Mouse (Mus musculus) midbrain, embryonic 16.5 days (tissue): Measurements from ENCODE around the gene Havcr1. TPM values are rescaled to one million over a fixed set of nuclear protein-coding genes. Genes with fewer than 3 reads are reported as not detected.
"Not testable (repeated sequence)": the region's sequence is repeated elsewhere in the genome, so short reads cannot be mapped to it uniquely, and the experiment has no call there.

ENCODE experiments used
- ATAC-seq: fragments of 200-750 bp; cut with Nextera tagmentation; 2 replicates; pipeline ENCODE4 v1.8.0; 2017; ENCODE audit warnings: moderate TSS enrichment
- H3K27ac ChIP-seq: fragments of 300-500 bp; sonication (generic); 2 replicates; pipeline ENCODE4 v1.5.1; 2014; ENCODE audit warnings: mild to moderate bottlenecking, low read length, mixed read lengths
- H3K27me3 ChIP-seq: fragments of 300-500 bp; sonication (generic); 2 replicates; pipeline ENCODE4 v1.6.1; 2014; ENCODE audit warnings: low read depth, low read length, mixed read lengths; ENCODE audit not compliant: control insufficient read depth, insufficient read depth
- H3K36me3 ChIP-seq: fragments of 300-500 bp; sonication (generic); 2 replicates; pipeline ENCODE4 v1.6.1; 2014; ENCODE audit warnings: mild to moderate bottlenecking, low read length, moderate library complexity, mixed read lengths; ENCODE audit not compliant: control insufficient read depth, insufficient read depth
- H3K4me1 ChIP-seq: fragments of 300-500 bp; sonication (generic); 2 replicates; pipeline ENCODE4 v1.6.1; 2014; ENCODE audit warnings: mild to moderate bottlenecking, low read length, mixed read lengths; ENCODE audit not compliant: control insufficient read depth, insufficient read depth
- H3K4me2 ChIP-seq: fragments of 300-500 bp; sonication (generic); 2 replicates; pipeline ENCODE4 v1.6.1; 2014; ENCODE audit warnings: mild to moderate bottlenecking, low read length, mixed read lengths
- H3K4me3 ChIP-seq: fragments of 300-500 bp; sonication (generic); 2 replicates; pipeline ENCODE4 v1.5.1; 2014; ENCODE audit warnings: low read depth, mild to moderate bottlenecking, low read length, moderate library complexity, mixed read lengths
- H3K9ac ChIP-seq: fragments of 300-500 bp; sonication (generic); 2 replicates; pipeline ENCODE4 v1.6.1; 2014; ENCODE audit warnings: low read depth, low read length, mixed read lengths
- H3K9me3 ChIP-seq: fragments of 300-500 bp; sonication (generic); replicated peaks from 2 replicates; pipeline ENCODE4 v1.6.1; 2014; ENCODE audit warnings: mild to moderate bottlenecking, low read length, mixed read lengths; ENCODE audit not compliant: control insufficient read depth, poor library complexity, severe bottlenecking
- WGBS: fragments of 180-500 bp; shearing (Covaris S2); extraction: QIAGEN DNeasy Blood & Tissue Kit; methylation state at CpG from one replicate; pipeline ENCODE4 v1.1.7; 2014; 5-methylcytosine and 5-hydroxymethylcytosine counted together
- polyA plus RNA-seq: library from polyadenylated mRNA; unstranded; fragments of >200 nt; fragmentation: Nextera tagmentation; extraction: Ambion mirVana; gene quantifications from 2 replicates; pipeline ENCODE4 v1.2.1, GENCODE M21; 2015

Gene Havcr1
- polyA plus RNA-seq, 1 experiment from 2014 or later, result not detected

GRCm38 (mm10) chr11:46733242-46733789 lies 1.6 kb upstream of the Havcr1 start:
- H3K9ac ChIP-seq, result no peak overlapping the region
- no peaks in the 10 kb centered on the region for H3K36me3 ChIP-seq
- ATAC-seq, result 0 out of 2 replicates have a peak, but pooled peaks have one; percentile 21
- H3K27me3 ChIP-seq, result no peaks in the 10 kb centered on the region
- H3K27ac ChIP-seq, result no peak overlapping the region
- no peak overlapping the region for H3K4me3 ChIP-seq
- 59% methylated on average over 6 of the region's 6 CpGs for WGBS
- no peak overlapping the region for H3K4me2 ChIP-seq
- H3K9me3 ChIP-seq, result no peaks in the 10 kb centered on the region
- H3K4me1 ChIP-seq, result no peaks in the 10 kb centered on the region

GRCm38 (mm10) chr11:46734617-46735016 lies 263 bp upstream of the Havcr1 start:
- no peaks in the 10 kb centered on the region for H3K4me1 ChIP-seq
- no peaks in the 10 kb centered on the region for H3K27me3 ChIP-seq

GRCm38 (mm10) chr11:46739501-46739900 lies 4.6 kb downstream of the Havcr1 start:
- H3K36me3 ChIP-seq, result no peaks in the 10 kb centered on the region
- no peaks in the 10 kb centered on the region for H3K27me3 ChIP-seq
- H3K9ac ChIP-seq, result no peak overlapping the region
- no peak overlapping the region for H3K4me3 ChIP-seq
- H3K4me1 ChIP-seq, result no peaks in the 10 kb centered on the region
- WGBS, result 92% methylated on average over 4 of the region's 4 CpGs
- H3K9me3 ChIP-seq, result no peaks in the 10 kb centered on the region
- ATAC-seq, result no peak
- no peak overlapping the region for H3K4me2 ChIP-seq
- no peak overlapping the region for H3K27ac ChIP-seq

More at GRCm38 (mm10) chr11:46734617-46735016, 263 bp upstream of the Havcr1 start:
- no peak for ATAC-seq
- Histone ChIP-seq H3K4me3 (no peak overlapping the region), H3K4me2 (no peak overlapping the region), H3K27ac (no peak overlapping the region), H3K9ac (no peak overlapping the region), H3K9me3 (no peaks in the 10 kb centered on the region), H3K36me3 (no peaks in the 10 kb centered on the region)
- 69% methylated on average over 1 of the region's 1 CpGs for WGBS

- Histone ChIP-seq H3K27ac (no peak overlapping the region), H3K4me1 (no peaks in the 10 kb centered on the region), H3K36me3 (no peaks in the 10 kb centered on the region), H3K27me3 (no peaks in the 10 kb centered on the region), H3K9me3 (no peaks in the 10 kb centered on the region), H3K9ac (no peak overlapping the region), H3K4me2 (no peak overlapping the region), H3K4me3 (no peak overlapping the region)
- WGBS, result 85% methylated on average over 4 of the region's 4 CpGs
- ATAC-seq, result no peak
Measured at GRCm38 (mm10) chr11:46740886-46741285, 6.0 kb downstream of the Havcr1 start.

- WGBS, result 82% methylated on average over 3 of the region's 3 CpGs
- Histone ChIP-seq H3K9me3 (no peaks in the 10 kb centered on the region), H3K9ac (no peak overlapping the region), H3K27me3 (no peaks in the 10 kb centered on the region), H3K27ac (no peak overlapping the region), H3K4me3 (no peak overlapping the region), H3K4me1 (no peaks in the 10 kb centered on the region), H3K4me2 (no peak overlapping the region), H3K36me3 (no peaks in the 10 kb centered on the region)
- ATAC-seq, result no peak
Measured at GRCm38 (mm10) chr11:46741716-46742115, 6.8 kb downstream of the Havcr1 start.

GRCm38 (mm10) chr11:46747996-46748395 lies 13.1 kb downstream of the Havcr1 start:
- Histone ChIP-seq H3K27ac (no peak overlapping the region), H3K4me2 (no peak overlapping the region), H3K9me3 (no peaks in the 10 kb centered on the region), H3K36me3 (no peaks in the 10 kb centered on the region), H3K4me1 (no peaks in the 10 kb centered on the region), H3K9ac (no peak overlapping the region), H3K4me3 (no peak overlapping the region), H3K27me3 (no peaks in the 10 kb centered on the region)
- no peak for ATAC-seq
- 61% methylated on average over 2 of the region's 2 CpGs for WGBS

GRCm38 (mm10) chr11:46753662-46754061 lies 18.8 kb downstream of the Havcr1 start:
- no peak overlapping the region for H3K27ac ChIP-seq
- 86% methylated on average over 2 of the region's 2 CpGs for WGBS
- no peak overlapping the region for H3K9ac ChIP-seq
- no peaks in the 10 kb centered on the region for H3K27me3 ChIP-seq
- H3K4me2 ChIP-seq, result no peak overlapping the region
- H3K4me3 ChIP-seq, result no peak overlapping the region
- no peak for ATAC-seq
- no peaks in the 10 kb centered on the region for H3K9me3 ChIP-seq
- H3K4me1 ChIP-seq, result no peaks in the 10 kb centered on the region
- H3K36me3 ChIP-seq, result no peaks in the 10 kb centered on the region

- Histone ChIP-seq H3K4me2 (no peak overlapping the region), H3K4me1 (no peaks in the 10 kb centered on the region), H3K9ac (no peak overlapping the region), H3K27me3 (no peaks in the 10 kb centered on the region), H3K27ac (no peak overlapping the region), H3K4me3 (no peak overlapping the region), H3K9me3 (no peaks in the 10 kb centered on the region), H3K36me3 (no peaks in the 10 kb centered on the region)
- 49% methylated on average over 4 of the region's 4 CpGs for WGBS
- ATAC-seq, result no peak
Measured at GRCm38 (mm10) chr11:46754669-46755068, 19.8 kb downstream of the Havcr1 start.

- not testable (repeated sequence) for ATAC-seq, H3K4me3 ChIP-seq, H3K4me2 ChIP-seq, H3K27ac ChIP-seq, H3K4me1 ChIP-seq, H3K9ac ChIP-seq, H3K9me3 ChIP-seq, H3K27me3 ChIP-seq, H3K36me3 ChIP-seq
- 83% methylated on average over 6 of the region's 6 CpGs for WGBS
Measured at GRCm38 (mm10) chr11:46755714-46756113, 20.8 kb downstream of the Havcr1 start.
